Mouse (Mus musculus): ENCODE data around the gene Ccdc54. TPM values are rescaled to one million over a fixed set of nuclear protein-coding genes. Genes with fewer than 3 reads are reported as not detected.

Gene Ccdc54
- not detected in 2 replicates for polyA plus RNA-seq (2014; fragmentation: Nextera tagmentation; extraction: Ambion mirVana)

- Histone ChIP-seq H3K36me3 (ENCODE audit: control insufficient read depth, insufficient read depth, low read length) (no peaks in the 10 kb centered on the region), H3K4me1 (ENCODE audit: control insufficient read depth, insufficient read depth, low read length) (no peaks in the 10 kb centered on the region), H3K4me2 (no peak within 1 kb of the TSS), H3K9ac (ENCODE audit: low read depth, low read length) (no peak within 1 kb of the TSS), H3K27ac (ENCODE audit: low read depth, low read length) (no peak within 1 kb of the TSS), H3K9me3 (replicated peaks; ENCODE audit: control insufficient read depth, low read length) (no peaks in the 10 kb centered on the region), H3K4me3 (ENCODE audit: low read depth, low read length) (no peak within 1 kb of the TSS), H3K27me3 (ENCODE audit: control insufficient read depth, insufficient read depth, low read length) (no peaks in the 10 kb centered on the region)
- ATAC-seq (replicated peaks; ENCODE audit: insufficient number of reproducible peaks, low FRiP score, low TSS enrichment) = no peak
Measured at GRCm38 (mm10) chr16:50591054-50591453, at the start of gene Ccdc54. Ccdc54 (minus strand) TSS chr16:50591154.

GRCm38 (mm10) chr16:50632585-50632984 is 41.6 kb upstream of the Ccdc54 start:
- Histone ChIP-seq H3K27me3 (ENCODE audit: control insufficient read depth, insufficient read depth, low read length) (no peaks in the 10 kb centered on the region), H3K4me3 (ENCODE audit: low read depth, low read length) (no peak overlapping the region), H3K4me2 (no peak overlapping the region), H3K36me3 (ENCODE audit: control insufficient read depth, insufficient read depth, low read length) (no peaks in the 10 kb centered on the region), H3K9me3 (replicated peaks; ENCODE audit: control insufficient read depth, low read length) (no peaks in the 10 kb centered on the region), H3K4me1 (ENCODE audit: control insufficient read depth, insufficient read depth, low read length) (no peaks in the 10 kb centered on the region), H3K27ac (ENCODE audit: low read depth, low read length) (no peak overlapping the region), H3K9ac (ENCODE audit: low read depth, low read length) (no peak overlapping the region)
- ATAC-seq (replicated peaks; ENCODE audit: insufficient number of reproducible peaks, low FRiP score, low TSS enrichment) = no peak
- 59% methylated on average over 2 of the region's 2 CpGs for WGBS (ENCODE audit: insufficient replicate concordance)

GRCm38 (mm10) chr16:50615569-50615968 is 24.6 kb upstream of the Ccdc54 start:
- 65% methylated on average over 7 of the region's 7 CpGs for WGBS (ENCODE audit: insufficient replicate concordance)
- no peak overlapping the region for H3K27ac ChIP-seq (ENCODE audit: low read depth, low read length)
- no peak overlapping the region for H3K4me3 ChIP-seq (ENCODE audit: low read depth, low read length)
- no peak overlapping the region for H3K4me2 ChIP-seq
- H3K36me3 ChIP-seq (ENCODE audit: control insufficient read depth, insufficient read depth, low read length) = no peaks in the 10 kb centered on the region
- H3K4me1 ChIP-seq (ENCODE audit: control insufficient read depth, insufficient read depth, low read length) = no peaks in the 10 kb centered on the region
- no peak overlapping the region for H3K9ac ChIP-seq (ENCODE audit: low read depth, low read length)
- H3K27me3 ChIP-seq (ENCODE audit: control insufficient read depth, insufficient read depth, low read length) = no peaks in the 10 kb centered on the region
- H3K9me3 ChIP-seq (replicated peaks; ENCODE audit: control insufficient read depth, low read length) = no peaks in the 10 kb centered on the region
- no peak for ATAC-seq (replicated peaks; ENCODE audit: insufficient number of reproducible peaks, low FRiP score, low TSS enrichment)

- ATAC-seq (replicated peaks; ENCODE audit: insufficient number of reproducible peaks, low FRiP score, low TSS enrichment) = no peak
- H3K27me3 ChIP-seq (ENCODE audit: control insufficient read depth, insufficient read depth, low read length) = no peaks in the 10 kb centered on the region
- no peak overlapping the region for H3K9ac ChIP-seq (ENCODE audit: low read depth, low read length)
Measured at GRCm38 (mm10) chr16:50612944-50613343, 22.0 kb upstream of the Ccdc54 start.

GRCm38 (mm10) chr16:50610580-50610979 is 19.6 kb upstream of the Ccdc54 start:
- Histone ChIP-seq H3K27me3 (ENCODE audit: control insufficient read depth, insufficient read depth, low read length) (no peaks in the 10 kb centered on the region), H3K4me1 (ENCODE audit: control insufficient read depth, insufficient read depth, low read length) (no peaks in the 10 kb centered on the region), H3K4me3 (ENCODE audit: low read depth, low read length) (no peak overlapping the region), H3K27ac (ENCODE audit: low read depth, low read length) (no peak overlapping the region), H3K36me3 (ENCODE audit: control insufficient read depth, insufficient read depth, low read length) (no peaks in the 10 kb centered on the region), H3K4me2 (no peak overlapping the region), H3K9me3 (replicated peaks; ENCODE audit: control insufficient read depth, low read length) (no peaks in the 10 kb centered on the region), H3K9ac (ENCODE audit: low read depth, low read length) (no peak overlapping the region)
- 78% methylated on average over 5 of the region's 5 CpGs for WGBS (ENCODE audit: insufficient replicate concordance)
- no peak for ATAC-seq (replicated peaks; ENCODE audit: insufficient number of reproducible peaks, low FRiP score, low TSS enrichment)

More at GRCm38 (mm10) chr16:50612944-50613343, 22.0 kb upstream of the Ccdc54 start:
- WGBS (ENCODE audit: insufficient replicate concordance) = 69% methylated on average over 4 of the region's 4 CpGs
- H3K27ac ChIP-seq (ENCODE audit: low read depth, low read length) = no peak overlapping the region
- H3K36me3 ChIP-seq (ENCODE audit: control insufficient read depth, insufficient read depth, low read length) = no peaks in the 10 kb centered on the region
- no peaks in the 10 kb centered on the region for H3K4me1 ChIP-seq (ENCODE audit: control insufficient read depth, insufficient read depth, low read length)
- no peak overlapping the region for H3K4me3 ChIP-seq (ENCODE audit: low read depth, low read length)
- no peak overlapping the region for H3K4me2 ChIP-seq
- no peaks in the 10 kb centered on the region for H3K9me3 ChIP-seq (replicated peaks; ENCODE audit: control insufficient read depth, low read length)

GRCm38 (mm10) chr16:50607776-50608562 is 17.0 kb upstream of the Ccdc54 start:
- WGBS (ENCODE audit: insufficient replicate concordance) = 37% methylated on average over 15 of the region's 15 CpGs
- Histone ChIP-seq H3K9ac (ENCODE audit: low read depth, low read length) (no peak overlapping the region), H3K27me3 (ENCODE audit: control insufficient read depth, insufficient read depth, low read length) (no peaks in the 10 kb centered on the region), H3K36me3 (ENCODE audit: control insufficient read depth, insufficient read depth, low read length) (no peaks in the 10 kb centered on the region), H3K4me2 (no peak overlapping the region), H3K4me3 (ENCODE audit: low read depth, low read length) (no peak overlapping the region), H3K4me1 (ENCODE audit: control insufficient read depth, insufficient read depth, low read length) (0 out of 2 replicates have a peak, but pooled peaks cover under 1% of the 10 kb centered on the region), H3K9me3 (replicated peaks; ENCODE audit: control insufficient read depth, low read length) (no peaks in the 10 kb centered on the region), H3K27ac (ENCODE audit: low read depth, low read length) (no peak overlapping the region)
- no peak for ATAC-seq (replicated peaks; ENCODE audit: insufficient number of reproducible peaks, low FRiP score, low TSS enrichment)

GRCm38 (mm10) chr16:50604826-50605225 is 13.9 kb upstream of the Ccdc54 start:
- 55% methylated on average over 11 of the region's 11 CpGs for WGBS (ENCODE audit: insufficient replicate concordance)
- H3K27me3 ChIP-seq (ENCODE audit: control insufficient read depth, insufficient read depth, low read length) = no peaks in the 10 kb centered on the region
- H3K36me3 ChIP-seq (ENCODE audit: control insufficient read depth, insufficient read depth, low read length) = no peaks in the 10 kb centered on the region
- no peak overlapping the region for H3K4me3 ChIP-seq (ENCODE audit: low read depth, low read length)
- H3K4me2 ChIP-seq = no peak overlapping the region
- H3K9me3 ChIP-seq (replicated peaks; ENCODE audit: control insufficient read depth, low read length) = no peaks in the 10 kb centered on the region
- H3K27ac ChIP-seq (ENCODE audit: low read depth, low read length) = no peak overlapping the region
- no peak for ATAC-seq (replicated peaks; ENCODE audit: insufficient number of reproducible peaks, low FRiP score, low TSS enrichment)
- 0 out of 2 replicates have a peak, but pooled peaks cover 3% of the 10 kb centered on the region for H3K4me1 ChIP-seq (ENCODE audit: control insufficient read depth, insufficient read depth, low read length)
- no peak overlapping the region for H3K9ac ChIP-seq (ENCODE audit: low read depth, low read length)

GRCm38 (mm10) chr16:50601947-50602346 is 11.0 kb upstream of the Ccdc54 start:
- WGBS (ENCODE audit: insufficient replicate concordance) = 42% methylated on average over 3 of the region's 3 CpGs
- no peak for ATAC-seq (replicated peaks; ENCODE audit: insufficient number of reproducible peaks, low FRiP score, low TSS enrichment)
- peak overlapping the region; percentile 29 for H3K4me2 ChIP-seq

GRCm38 (mm10) chr16:50600665-50601064 is 9.7 kb upstream of the Ccdc54 start:
- Histone ChIP-seq H3K9me3 (replicated peaks; ENCODE audit: control insufficient read depth, low read length) (no peaks in the 10 kb centered on the region), H3K4me1 (ENCODE audit: control insufficient read depth, insufficient read depth, low read length) (0 out of 2 replicates have a peak, but pooled peaks cover 3% of the 10 kb centered on the region), H3K4me2 (no peak overlapping the region), H3K27ac (ENCODE audit: low read depth, low read length) (no peak overlapping the region), H3K36me3 (ENCODE audit: control insufficient read depth, insufficient read depth, low read length) (no peaks in the 10 kb centered on the region), H3K9ac (ENCODE audit: low read depth, low read length) (no peak overlapping the region), H3K4me3 (ENCODE audit: low read depth, low read length) (no peak overlapping the region), H3K27me3 (ENCODE audit: control insufficient read depth, insufficient read depth, low read length) (no peaks in the 10 kb centered on the region)
- WGBS (ENCODE audit: insufficient replicate concordance) = 85% methylated on average over 3 of the region's 3 CpGs
- no peak for ATAC-seq (replicated peaks; ENCODE audit: insufficient number of reproducible peaks, low FRiP score, low TSS enrichment)

More at GRCm38 (mm10) chr16:50601947-50602346, 11.0 kb upstream of the Ccdc54 start:
- Histone ChIP-seq H3K27me3 (ENCODE audit: control insufficient read depth, insufficient read depth, low read length) (no peaks in the 10 kb centered on the region), H3K4me3 (ENCODE audit: low read depth, low read length) (no peak overlapping the region), H3K36me3 (ENCODE audit: control insufficient read depth, insufficient read depth, low read length) (no peaks in the 10 kb centered on the region), H3K9me3 (replicated peaks; ENCODE audit: control insufficient read depth, low read length) (no peaks in the 10 kb centered on the region), H3K9ac (ENCODE audit: low read depth, low read length) (no peak overlapping the region), H3K27ac (ENCODE audit: low read depth, low read length) (no peak overlapping the region), H3K4me1 (ENCODE audit: control insufficient read depth, insufficient read depth, low read length) (0 out of 2 replicates have a peak, but pooled peaks cover 3% of the 10 kb centered on the region)
